Mouse (Mus musculus) forebrain, embryonic 15.5 days (tissue): ENCODE measurements around the gene Krtap1-3. TPM values are rescaled to one million over a fixed set of nuclear protein-coding genes. Genes with fewer than 3 reads are reported as not detected.

Source experiments
- ATAC-seq: fragments of 200-750 bp; cut with Nextera tagmentation; replicated peaks from 2 replicates; pipeline ENCODE4 v1.8.0; 2017; ENCODE audit warnings: mild to moderate bottlenecking, moderate TSS enrichment, moderate library complexity
- H3K27ac ChIP-seq: fragments of 300-500 bp; sonication (generic); replicated peaks from 2 replicates; pipeline ENCODE4 v1.5.1; 2015; ENCODE audit warnings: mild to moderate bottlenecking, inconsistent platforms
- H3K27me3 ChIP-seq: fragments of 300-500 bp; sonication (generic); 2 replicates; pipeline ENCODE4 v1.6.1; 2015; ENCODE audit warnings: inconsistent platforms
- H3K36me3 ChIP-seq: fragments of 300-500 bp; sonication (generic); 2 replicates; pipeline ENCODE4 v1.6.1; 2015; ENCODE audit warnings: mild to moderate bottlenecking, inconsistent platforms
- H3K4me1 ChIP-seq: fragments of 300-500 bp; sonication (generic); 2 replicates; pipeline ENCODE4 v1.6.1; 2015; ENCODE audit warnings: inconsistent platforms
- H3K4me2 ChIP-seq: fragments of 300-500 bp; sonication (generic); replicated peaks from 2 replicates; pipeline ENCODE4 v1.6.1; 2015; ENCODE audit warnings: mild to moderate bottlenecking, inconsistent platforms
- H3K4me3 ChIP-seq: fragments of 300-500 bp; sonication (generic); 2 replicates; pipeline ENCODE4 v1.5.1; 2015; ENCODE audit warnings: mild to moderate bottlenecking, inconsistent platforms
- H3K9ac ChIP-seq: fragments of 300-500 bp; sonication (generic); replicated peaks from 2 replicates; pipeline ENCODE4 v1.6.1; 2015; ENCODE audit warnings: mild to moderate bottlenecking, inconsistent platforms
- H3K9me3 ChIP-seq: fragments of 300-500 bp; sonication (generic); 2 replicates; pipeline ENCODE4 v1.6.1; 2016; ENCODE audit warnings: inconsistent platforms
- WGBS: fragments of 180-500 bp; shearing (Covaris S2); methylation state at CpG from one replicate; pipeline ENCODE4 v1.1.7; 2015; ENCODE audit warnings: mixed read lengths; 5-methylcytosine and 5-hydroxymethylcytosine counted together
- polyA plus RNA-seq: library from polyadenylated mRNA; unstranded; fragments of >200 nt; fragmentation: Nextera tagmentation; extraction: Ambion mirVana; gene quantifications from 2 replicates; pipeline ENCODE4 v1.2.1, GENCODE M21; 2015

The Krtap1-3 gene
- polyA plus RNA-seq, 1 experiment from 2014 or later = not detected

GRCm38 (mm10) chr11:99556195-99556594 lies 34.9 kb downstream of the Krtap1-3 start:
- no peak overlapping the region for H3K9ac ChIP-seq
- no peaks in the 10 kb centered on the region for H3K36me3 ChIP-seq
- H3K4me3 ChIP-seq = no peak overlapping the region
- 90% methylated on average over 2 of the region's 2 CpGs for WGBS
- H3K27me3 ChIP-seq = no peaks in the 10 kb centered on the region
- no peaks in the 10 kb centered on the region for H3K9me3 ChIP-seq
- H3K4me1 ChIP-seq = no peaks in the 10 kb centered on the region
- H3K4me2 ChIP-seq = no peak overlapping the region
- no peak overlapping the region for H3K27ac ChIP-seq
- ATAC-seq = no peak

- no peak for ATAC-seq
- Histone ChIP-seq H3K9ac (no peak within 1 kb of the TSS), H3K36me3 (no peaks in the 10 kb centered on the region), H3K27ac (no peak within 1 kb of the TSS), H3K4me2 (no peak within 1 kb of the TSS), H3K4me3 (no peak within 1 kb of the TSS), H3K27me3 (no peaks in the 10 kb centered on the region), H3K4me1 (no peaks in the 10 kb centered on the region), H3K9me3 (no peaks in the 10 kb centered on the region)
- 49% methylated on average over 4 of the region's 4 CpGs for whole genome bisulfite sequencing
Observed at GRCm38 (mm10) chr11:99550765-99551164, 40.4 kb downstream of the Krtap1-3 start, which contains the start of gene Krtap3-3. Gene Krtap3-3, minus strand, starts transcription at chr11:99550865.

GRCm38 (mm10) chr11:99547892-99548291 lies 43.2 kb downstream of the Krtap1-3 start:
- Histone ChIP-seq H3K27ac (no peak overlapping the region), H3K27me3 (no peaks in the 10 kb centered on the region), H3K9ac (no peak overlapping the region), H3K9me3 (no peaks in the 10 kb centered on the region), H3K4me2 (no peak overlapping the region), H3K4me1 (no peaks in the 10 kb centered on the region), H3K36me3 (no peaks in the 10 kb centered on the region), H3K4me3 (no peak overlapping the region)
- no peak for ATAC-seq

Other genes with a start within 250 kb of the Krtap1-3 start
- not detected in 2 replicates for gene Krt27, start 240.2 kb downstream of the Krtap1-3 start, polyA plus RNA-seq
- 0.14 and 0.33 TPM in 2 replicates for gene Krt28, start 216.4 kb downstream of the Krtap1-3 start, polyA plus RNA-seq
- 31.6 and 36.1 TPM in 2 replicates for gene Krt10, start 202.0 kb downstream of the Krtap1-3 start, polyA plus RNA-seq
- gene Krt12, start 169.1 kb downstream of the Krtap1-3 start, polyA plus RNA-seq = 0.22 and 0.23 TPM in 2 replicates
- not detected in 2 replicates for gene Krt20, start 153.2 kb downstream of the Krtap1-3 start, polyA plus RNA-seq
- gene Krt23, start 98.2 kb downstream of the Krtap1-3 start, polyA plus RNA-seq = 0.10 TPM in 1 of 2 replicates, not detected in the other
- not detected in 2 replicates for gene Krt39, start 70.0 kb downstream of the Krtap1-3 start, polyA plus RNA-seq
- not detected in 2 replicates for gene Krt40, start 48.2 kb downstream of the Krtap1-3 start, polyA plus RNA-seq
- not detected in 2 replicates for gene Krtap3-3, start 40.5 kb downstream of the Krtap1-3 start, polyA plus RNA-seq
- gene Krtap3-2, start 34.5 kb downstream of the Krtap1-3 start, polyA plus RNA-seq = not detected in 2 replicates
- not detected in 2 replicates for gene Gm11939, start 31.9 kb downstream of the Krtap1-3 start, polyA plus RNA-seq
- not detected in 2 replicates for gene Krtap3-1, start 24.7 kb downstream of the Krtap1-3 start, polyA plus RNA-seq
- gene Krtap1-5, start 10.3 kb downstream of the Krtap1-3 start, polyA plus RNA-seq = not detected in 2 replicates
- gene Krtap1-4, start 7.7 kb downstream of the Krtap1-3 start, polyA plus RNA-seq = not detected in 2 replicates
- not detected in 2 replicates for gene Krtap9-3, start 6.8 kb upstream of the Krtap1-3 start, polyA plus RNA-seq
- gene Gm11938, start 12.0 kb upstream of the Krtap1-3 start, polyA plus RNA-seq = not detected in 2 replicates
- not detected in 2 replicates for gene Gm11937, start 18.9 kb upstream of the Krtap1-3 start, polyA plus RNA-seq
- not detected in 2 replicates for gene Krtap2-4, start 23.5 kb upstream of the Krtap1-3 start, polyA plus RNA-seq
- not detected in 2 replicates for gene Gm11562, start 29.1 kb upstream of the Krtap1-3 start, polyA plus RNA-seq
- gene Krtap4-1, start 36.9 kb upstream of the Krtap1-3 start, polyA plus RNA-seq = not detected in 2 replicates
- gene Krtap4-2, start 43.7 kb upstream of the Krtap1-3 start, polyA plus RNA-seq = not detected in 2 replicates
- not detected in 2 replicates for gene Krtap4-7, start 52.8 kb upstream of the Krtap1-3 start, polyA plus RNA-seq
- not detected in 2 replicates for gene Gm11555, start 58.9 kb upstream of the Krtap1-3 start, polyA plus RNA-seq
- not detected in 2 replicates for gene Gm11563, start 67.6 kb upstream of the Krtap1-3 start, polyA plus RNA-seq
- gene Krtap4-6, start 74.6 kb upstream of the Krtap1-3 start, polyA plus RNA-seq = not detected in 2 replicates
- not detected in 2 replicates for gene Gm14190, start 99.4 kb upstream of the Krtap1-3 start, polyA plus RNA-seq
- not detected in 2 replicates for gene Gm14180, start 143.0 kb upstream of the Krtap1-3 start, polyA plus RNA-seq
- gene Gm11595, start 181.6 kb upstream of the Krtap1-3 start, polyA plus RNA-seq = not detected in 2 replicates
- not detected in 2 replicates for gene Krtap4-8, start 189.4 kb upstream of the Krtap1-3 start, polyA plus RNA-seq
- gene Krtap4-9, start 193.9 kb upstream of the Krtap1-3 start, polyA plus RNA-seq = not detected in 2 replicates
- not detected in 2 replicates for gene Gm11596, start 202.1 kb upstream of the Krtap1-3 start, polyA plus RNA-seq
- gene Gm11569, start 207.6 kb upstream of the Krtap1-3 start, polyA plus RNA-seq = not detected in 2 replicates
- not detected in 2 replicates for gene Gm11554, start 213.1 kb upstream of the Krtap1-3 start, polyA plus RNA-seq
- gene Krtap4-13, start 218.6 kb upstream of the Krtap1-3 start, polyA plus RNA-seq = not detected in 2 replicates
- gene Gm11564, start 224.3 kb upstream of the Krtap1-3 start, polyA plus RNA-seq = not detected in 2 replicates
- not detected in 2 replicates for gene 2300003K06Rik, start 246.7 kb upstream of the Krtap1-3 start, polyA plus RNA-seq